Mouse (Mus musculus) embryonic facial prominence, embryonic 14.5 days (tissue): ENCODE measurements around the gene Olfr588-ps1. TPM values are rescaled to one million over a fixed set of nuclear protein-coding genes. Genes with fewer than 3 reads are reported as not detected.
"Not testable (repeated sequence)": the region's sequence is repeated elsewhere in the genome, so short reads cannot be mapped to it uniquely, and the experiment has no call there.

Experiments used
- ATAC-seq: fragments of 200-750 bp; cut with Nextera tagmentation; 2 replicates; pipeline ENCODE4 v1.8.0; 2017; ENCODE audit warnings: low read depth, moderate number of reproducible peaks, moderate TSS enrichment
- DNase-seq: peaks from one replicate; pipeline ENCODE4 v3.0.0-alpha.2; 2015; ENCODE audit warnings: low spot score
- H3K27ac ChIP-seq: fragments of 300-500 bp; sonication (generic); replicated peaks from 2 replicates; pipeline ENCODE4 v1.5.1; 2014; ENCODE audit warnings: low read depth, mild to moderate bottlenecking, low read length, moderate library complexity
- H3K27me3 ChIP-seq: fragments of 300-500 bp; sonication (generic); replicated peaks from 2 replicates; pipeline ENCODE4 v1.6.1; 2014; ENCODE audit warnings: low read length; ENCODE audit not compliant: control insufficient read depth, insufficient read depth
- H3K36me3 ChIP-seq: fragments of 300-500 bp; sonication (generic); 2 replicates; pipeline ENCODE4 v1.6.1; 2014; ENCODE audit warnings: low read length, mixed read lengths; ENCODE audit not compliant: control insufficient read depth, insufficient read depth
- H3K4me1 ChIP-seq: fragments of 300-500 bp; sonication (generic); 2 replicates; pipeline ENCODE4 v1.6.1; 2014; ENCODE audit warnings: antibody characterized with exemption, low read length; ENCODE audit not compliant: control insufficient read depth, insufficient read depth
- H3K4me2 ChIP-seq: fragments of 300-500 bp; sonication (generic); 2 replicates; pipeline ENCODE4 v1.6.1; 2014; ENCODE audit warnings: low read depth, mild to moderate bottlenecking, low read length, moderate library complexity, mixed read lengths
- H3K4me3 ChIP-seq: fragments of 300-500 bp; sonication (generic); 2 replicates; pipeline ENCODE4 v1.5.1; 2014; ENCODE audit warnings: low read depth, mild to moderate bottlenecking, low read length
- H3K9ac ChIP-seq: fragments of 300-500 bp; sonication (generic); 2 replicates; pipeline ENCODE4 v1.6.1; 2014; ENCODE audit warnings: low read depth, mild to moderate bottlenecking, low read length, moderate library complexity, mixed read lengths
- H3K9me3 ChIP-seq: fragments of 300-500 bp; sonication (generic); 2 replicates; pipeline ENCODE4 v1.6.1; 2016; ENCODE audit warnings: low read length; ENCODE audit not compliant: control insufficient read depth
- WGBS: fragments of 180-500 bp; shearing (Covaris S2); extraction: QIAGEN DNeasy Blood & Tissue Kit; methylation state at CpG from one replicate; pipeline ENCODE4 v1.1.7; 2014; 5-methylcytosine and 5-hydroxymethylcytosine counted together
- polyA plus RNA-seq: library from polyadenylated mRNA; unstranded; fragments of >200 nt; fragmentation: Nextera tagmentation; extraction: Ambion mirVana; gene quantifications from 2 replicates; pipeline ENCODE4 v1.2.1, GENCODE M21; 2014

The Olfr588-ps1 gene
- polyA plus RNA-seq = not detected in 2 replicates

DNA sequence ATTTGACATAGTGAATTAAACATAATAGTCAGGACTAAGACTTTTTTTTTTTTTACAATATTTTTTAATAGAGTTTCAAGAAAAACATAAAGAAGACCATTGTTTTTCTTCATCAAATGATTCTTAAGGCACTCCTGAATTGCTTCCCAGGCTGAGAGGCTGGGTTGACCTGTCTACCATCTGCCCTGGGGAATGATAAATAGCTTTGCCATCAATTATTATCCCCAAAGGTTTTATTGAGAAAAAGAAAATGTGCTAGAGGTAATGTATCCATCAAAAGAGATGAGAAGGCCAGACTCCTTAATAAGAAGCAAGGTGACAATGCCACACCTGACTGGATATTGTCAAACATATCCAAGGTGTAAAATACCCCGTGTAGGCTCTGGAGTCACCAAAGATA lies at the start of gene Olfr588-ps1:
Olfr588-ps1 (plus strand) TSS at position 301 of the 400 bp plus-strand sequence.
- no peaks in the 10 kb centered on the region for H3K27me3 ChIP-seq
- H3K27ac ChIP-seq = no peak within 1 kb of the TSS
- 79% methylated on average over 1 of the region's 1 CpGs for WGBS
- no peak within 1 kb of the TSS for H3K4me3 ChIP-seq
- no peak within 1 kb of the TSS for H3K4me2 ChIP-seq
- ATAC-seq (no peak), DNase-seq (no peak)
- H3K36me3 ChIP-seq = no peaks in the 10 kb centered on the region
- H3K4me1 ChIP-seq = no peaks in the 10 kb centered on the region
- H3K9me3 ChIP-seq = no peaks in the 10 kb centered on the region
- no peak within 1 kb of the TSS for H3K9ac ChIP-seq

DNA sequence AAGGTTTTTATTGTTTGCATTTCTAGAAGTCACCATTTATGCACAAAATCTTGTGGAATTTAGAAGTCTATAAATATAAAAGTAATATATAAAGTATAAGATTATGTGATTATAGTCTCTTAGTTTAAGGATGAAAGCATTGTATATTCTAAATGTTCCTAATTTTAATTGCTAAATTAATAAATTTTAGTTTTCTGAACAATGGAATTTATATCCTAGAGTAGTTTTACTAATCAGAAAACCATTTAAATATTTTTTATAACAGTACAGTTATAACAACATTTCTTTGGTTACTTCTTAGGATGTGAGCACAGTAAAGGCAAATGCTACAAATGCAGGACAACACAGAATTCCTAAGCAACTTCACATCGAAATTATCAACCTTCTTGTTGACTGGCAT lies 43.3 kb upstream of the Olfr588-ps1 start, which contains the start of gene Olfr585:
Olfr585 (plus strand) TSS at position 301 of the 400 bp plus-strand sequence.
- Histone ChIP-seq H3K9ac (no peak within 1 kb of the TSS), H3K4me3 (no peak within 1 kb of the TSS), H3K36me3 (no peaks in the 10 kb centered on the region), H3K27me3 (no peaks in the 10 kb centered on the region), H3K4me2 (no peak within 1 kb of the TSS), H3K4me1 (no peaks in the 10 kb centered on the region), H3K27ac (no peak within 1 kb of the TSS), H3K9me3 (0 out of 2 replicates have a peak, but pooled peaks cover 2% of the 10 kb centered on the region)
- no peak for ATAC-seq
- 79% methylated on average over 1 of the region's 1 CpGs for WGBS
- no peak for DNase-seq

DNA sequence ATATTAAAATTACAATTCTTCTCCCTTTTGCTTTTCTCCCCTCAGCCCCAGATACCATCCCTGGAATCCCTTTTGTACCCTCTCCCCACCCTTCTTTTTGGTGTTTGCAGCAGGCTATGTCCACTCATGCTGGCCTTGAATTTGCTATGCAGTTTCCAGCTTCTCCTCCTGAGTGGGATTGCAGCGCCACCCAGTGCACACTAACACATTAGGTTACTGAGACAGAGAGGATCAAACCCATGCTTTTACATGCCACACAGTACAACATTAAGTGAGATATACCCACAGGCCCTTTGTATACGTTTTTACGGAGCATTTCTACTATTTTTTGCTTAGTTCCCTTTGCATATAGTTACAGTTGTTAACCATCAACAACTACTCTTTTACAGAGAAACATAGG lies 21.3 kb upstream of the Olfr588-ps1 start:
- H3K27ac ChIP-seq = no peak overlapping the region
- DNase-seq (no peak), ATAC-seq (no peak)
- 51% methylated on average over 3 of the region's 3 CpGs for WGBS
- H3K9ac ChIP-seq = no peak overlapping the region
- no peaks in the 10 kb centered on the region for H3K9me3 ChIP-seq
- H3K4me1 ChIP-seq = no peaks in the 10 kb centered on the region
- H3K36me3 ChIP-seq = no peaks in the 10 kb centered on the region
- H3K4me2 ChIP-seq = no peak overlapping the region
- no peak overlapping the region for H3K4me3 ChIP-seq
- no peaks in the 10 kb centered on the region for H3K27me3 ChIP-seq

DNA sequence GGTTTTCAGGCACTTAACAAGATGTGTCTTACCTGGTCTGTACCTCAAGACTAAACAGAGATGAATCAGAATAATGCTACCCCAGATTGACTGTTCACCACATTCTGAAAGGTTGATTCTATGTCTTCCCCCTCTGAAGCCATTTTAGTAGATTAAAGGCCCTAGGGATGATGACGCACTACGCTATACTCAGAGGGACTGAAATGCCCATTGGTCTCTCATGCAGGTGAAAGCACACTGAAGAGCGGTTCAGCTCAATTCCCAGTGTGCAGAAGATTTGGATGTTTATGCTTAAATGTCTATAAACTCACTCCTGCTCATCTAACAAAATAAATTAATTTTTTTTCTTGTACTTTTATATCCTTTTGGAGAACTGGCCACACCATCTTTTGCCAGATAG lies 15.1 kb upstream of the Olfr588-ps1 start, which contains the start of gene Olfr586:
Olfr586 (minus strand) TSS at position 101 of the 400 bp plus-strand sequence.
- no peak within 1 kb of the TSS for H3K27ac ChIP-seq
- H3K4me3 ChIP-seq = no peak within 1 kb of the TSS
- H3K27me3 ChIP-seq = no peaks in the 10 kb centered on the region
- WGBS = 85% methylated on average over 3 of the region's 3 CpGs
- no peaks in the 10 kb centered on the region for H3K9me3 ChIP-seq
- no peaks in the 10 kb centered on the region for H3K36me3 ChIP-seq
- H3K4me2 ChIP-seq = no peak within 1 kb of the TSS
- ATAC-seq (no peak), DNase-seq (no peak)
- no peak within 1 kb of the TSS for H3K9ac ChIP-seq
- H3K4me1 ChIP-seq = no peaks in the 10 kb centered on the region

GRCm38 (mm10) chr7:103156256-103156655 lies 15.6 kb downstream of the Olfr588-ps1 start, which contains the start of gene Olfr589:
Olfr589 (minus strand) TSS chr7:103156356.
- Histone ChIP-seq H3K4me3 (no peak within 1 kb of the TSS), H3K27me3 (no peaks in the 10 kb centered on the region), H3K27ac (no peak within 1 kb of the TSS), H3K36me3 (no peaks in the 10 kb centered on the region), H3K4me1 (no peaks in the 10 kb centered on the region), H3K9ac (no peak within 1 kb of the TSS), H3K9me3 (no peaks in the 10 kb centered on the region), H3K4me2 (no peak within 1 kb of the TSS)
- WGBS = 53% methylated on average over 2 of the region's 2 CpGs
- ATAC-seq = no peak
- no peak for DNase-seq

- Histone ChIP-seq H3K36me3 (no peaks in the 10 kb centered on the region), H3K4me1 (no peaks in the 10 kb centered on the region), H3K9ac (no peak overlapping the region), H3K4me3 (no peak overlapping the region), H3K4me2 (no peak overlapping the region), H3K27ac (no peak overlapping the region), H3K9me3 (no peaks in the 10 kb centered on the region), H3K27me3 (no peaks in the 10 kb centered on the region)
- DNase-seq (no peak), ATAC-seq (no peak)
- 78% methylated on average over 5 of the region's 5 CpGs for WGBS
Observed at GRCm38 (mm10) chr7:103169697-103170096, 29.0 kb downstream of the Olfr588-ps1 start.

- H3K36me3 ChIP-seq = no peaks in the 10 kb centered on the region
- peaks cover 5% of the 10 kb centered on the region; the same call in 1 of the 2 replicates for H3K9me3 ChIP-seq
- H3K27me3 ChIP-seq = no peaks in the 10 kb centered on the region
- H3K9ac ChIP-seq = no peak within 1 kb of the TSS
- H3K4me3 ChIP-seq = no peak within 1 kb of the TSS
- ATAC-seq (no peak), DNase-seq (no peak)
- WGBS = 68% methylated on average over 1 of the region's 1 CpGs
- no peak within 1 kb of the TSS for H3K27ac ChIP-seq
- H3K4me2 ChIP-seq = no peak within 1 kb of the TSS
- H3K4me1 ChIP-seq = no peaks in the 10 kb centered on the region
Observed at GRCm38 (mm10) chr7:103178240-103178639, 37.6 kb downstream of the Olfr588-ps1 start, which contains the start of gene Olfr591. Olfr591 (minus strand) TSS chr7:103178340.

DNA sequence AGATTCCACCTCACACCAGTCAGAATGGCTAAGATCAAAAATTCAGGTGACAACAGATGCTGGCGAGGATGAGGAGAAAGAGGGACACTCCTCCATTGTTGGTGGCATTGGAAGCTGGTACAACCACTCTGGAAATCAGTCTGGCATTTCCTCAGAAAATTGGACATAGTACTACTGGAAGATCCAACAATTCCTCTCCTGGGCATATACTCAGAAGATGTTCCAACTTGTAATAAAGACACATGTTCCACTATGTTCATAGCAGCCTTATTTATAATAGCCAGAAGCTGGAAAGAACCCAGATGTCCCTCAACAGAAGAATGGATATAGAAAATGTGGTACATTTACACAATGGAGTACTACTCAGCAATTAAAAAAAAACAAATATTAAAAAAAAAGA lies 43.8 kb downstream of the Olfr588-ps1 start, which contains the start of gene Olfr592:
Olfr592 (plus strand) TSS at position 301 of the 400 bp plus-strand sequence.
- H3K4me3 ChIP-seq, H3K9me3 ChIP-seq, H3K36me3 ChIP-seq, DNase-seq, H3K9ac ChIP-seq, H3K27ac ChIP-seq, H3K4me2 ChIP-seq, H3K4me1 ChIP-seq, ATAC-seq, H3K27me3 ChIP-seq: not testable (repeated sequence)
- WGBS = 69% methylated on average over 1 of the region's 1 CpGs
